Mouse (Mus musculus) liver, embryonic 13.5 days (tissue): ENCODE measurements around the gene Sidt2. TPM values are rescaled to one million over a fixed set of nuclear protein-coding genes. Genes with fewer than 3 reads are reported as not detected.

Experiments
- ATAC-seq: fragments of 200-750 bp; cut with Nextera tagmentation; 2 replicates; pipeline ENCODE4 v1.8.0; 2017; ENCODE audit warnings: low read depth, mild to moderate bottlenecking, moderate number of reproducible peaks, moderate library complexity
- DNase-seq: peaks from one replicate; pipeline ENCODE4 v3.0.0; 2022
- H3K27ac ChIP-seq: fragments of 300-500 bp; sonication (generic); 2 replicates; pipeline ENCODE4 v1.5.1; 2015; ENCODE audit warnings: moderate library complexity, mild to moderate bottlenecking, inconsistent platforms
- H3K27me3 ChIP-seq: fragments of 300-500 bp; sonication (generic); 2 replicates; pipeline ENCODE4 v1.6.1; 2015; ENCODE audit warnings: mild to moderate bottlenecking, inconsistent platforms
- H3K36me3 ChIP-seq: fragments of 300-500 bp; sonication (generic); 2 replicates; pipeline ENCODE4 v1.6.1; 2015; ENCODE audit warnings: mild to moderate bottlenecking, inconsistent platforms
- H3K4me1 ChIP-seq: fragments of 300-500 bp; sonication (generic); replicated peaks from 2 replicates; pipeline ENCODE4 v1.6.1; 2015; ENCODE audit warnings: inconsistent platforms
- H3K4me2 ChIP-seq: fragments of 300-500 bp; sonication (generic); 2 replicates; pipeline ENCODE4 v1.6.1; 2015; ENCODE audit warnings: inconsistent platforms, mild to moderate bottlenecking, moderate library complexity
- H3K4me3 ChIP-seq: fragments of 300-500 bp; sonication (generic); replicated peaks from 2 replicates; pipeline ENCODE4 v1.5.1; 2015; ENCODE audit warnings: mild to moderate bottlenecking, inconsistent platforms
- H3K9ac ChIP-seq: fragments of 300-500 bp; sonication (generic); 2 replicates; pipeline ENCODE4 v1.6.1; 2015; ENCODE audit warnings: mild to moderate bottlenecking, inconsistent platforms
- H3K9me3 ChIP-seq: fragments of 300-500 bp; sonication (generic); replicated peaks from 2 replicates; pipeline ENCODE4 v1.6.1; 2016; ENCODE audit warnings: inconsistent platforms
- WGBS: fragments of 180-500 bp; shearing (Covaris S2); methylation state at CpG from one replicate; pipeline ENCODE4 v1.1.7; 2015; ENCODE audit not compliant: insufficient replicate concordance; 5-methylcytosine and 5-hydroxymethylcytosine counted together
- polyA plus RNA-seq: library from polyadenylated mRNA; unstranded; fragments of >200 nt; fragmentation: Nextera tagmentation; extraction: Ambion mirVana; gene quantifications from 2 replicates; pipeline ENCODE4 v1.2.1, GENCODE M21; 2015

Gene Sidt2
- polyA plus RNA-seq, 1 experiment from 2014 or later = 17.7 TPM

- no peaks in the 10 kb centered on the region for H3K9me3 ChIP-seq
- peaks cover 38% of the 10 kb centered on the region for H3K4me1 ChIP-seq
- 0 out of 2 replicates have a peak, but pooled peaks have one; percentile 35 for ATAC-seq
- no peak overlapping the region for H3K4me3 ChIP-seq
- H3K9ac ChIP-seq = no peak overlapping the region
- peaks cover 20% of the 10 kb centered on the region for H3K27me3 ChIP-seq
- peaks cover 38% of the 10 kb centered on the region for H3K36me3 ChIP-seq
- no peak overlapping the region for H3K27ac ChIP-seq
- WGBS = 21% methylated on average over 3 of the region's 3 CpGs
- no peak overlapping the region for H3K4me2 ChIP-seq
- peak; percentile 40 for DNase-seq
These were observed 18.2 kb downstream of the Sidt2 start for GRCm38 (mm10) chr9:45936883-45937282.

GRCm38 (mm10) chr9:45935628-45936210 lies 19.3 kb downstream of the Sidt2 start, which contains the start of gene Tagln:
Tagln (minus strand) TSS chr9:45936058.
- 19% methylated on average over 21 of the region's 21 CpGs for whole genome bisulfite sequencing
- no peak for ATAC-seq
- 0 out of 2 replicates have a peak within 1 kb of the TSS, but pooled peaks have one; percentile 14 for H3K4me2 ChIP-seq
- H3K4me1 ChIP-seq = peaks cover 28% of the 10 kb centered on the region
- DNase-seq = no peak
- H3K36me3 ChIP-seq = peaks cover 34% of the 10 kb centered on the region
- no peak within 1 kb of the TSS; the same call in 1 of the 2 replicates for H3K27ac ChIP-seq
- H3K9ac ChIP-seq = no peak within 1 kb of the TSS; the same call in 1 of the 2 replicates
- no peak within 1 kb of the TSS for H3K4me3 ChIP-seq
- H3K27me3 ChIP-seq = peaks cover 20% of the 10 kb centered on the region
- H3K9me3 ChIP-seq = no peaks in the 10 kb centered on the region

DNA sequence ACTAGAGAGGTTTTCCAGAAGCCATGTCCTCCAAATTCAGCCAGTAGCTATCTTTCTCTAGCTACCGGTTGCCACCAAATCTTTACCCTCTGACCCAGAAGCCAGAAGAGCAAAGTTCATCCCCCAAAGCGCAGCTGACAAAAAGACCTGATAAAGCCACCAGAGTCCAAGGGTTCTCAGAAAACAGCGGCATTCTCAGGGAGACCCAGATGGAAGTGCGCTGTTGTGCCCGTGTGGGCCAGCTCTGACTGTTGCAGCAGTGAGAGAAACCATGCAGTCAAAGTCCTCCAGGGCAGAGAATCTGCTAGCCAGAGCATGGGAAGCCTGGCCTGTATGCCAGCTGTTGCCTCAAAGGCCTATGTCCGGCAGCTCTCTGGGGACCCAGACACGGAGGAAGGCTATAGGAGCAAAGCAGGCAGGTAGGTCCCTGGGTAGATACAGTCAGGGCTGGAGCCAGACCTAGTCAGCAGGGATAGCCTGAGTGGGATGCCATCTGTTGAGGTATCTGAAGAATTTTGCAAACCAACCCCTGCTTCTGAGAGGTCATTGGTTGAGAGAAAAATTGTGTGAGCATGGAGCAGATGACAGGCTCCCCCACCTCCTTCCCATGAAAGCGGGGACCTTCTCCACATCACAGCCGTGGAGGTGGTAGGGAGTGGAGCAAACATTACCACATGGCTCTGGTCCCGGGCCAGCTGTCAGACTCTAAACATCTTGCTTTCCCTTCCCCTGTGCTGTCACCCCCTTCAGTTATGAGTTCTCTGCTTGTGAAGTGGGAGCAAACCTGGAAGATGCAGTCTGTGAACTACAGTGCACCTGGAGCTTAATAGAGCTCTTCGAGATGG lies 22.3 kb downstream of the Sidt2 start:
- Histone ChIP-seq H3K27ac (peak overlapping the region; percentile 60; the same call in 1 of the 2 replicates), H3K4me1 (peaks cover 26% of the 10 kb centered on the region), H3K9me3 (no peaks in the 10 kb centered on the region), H3K4me3 (no peak overlapping the region), H3K36me3 (peaks cover 36% of the 10 kb centered on the region), H3K4me2 (no peak overlapping the region), H3K27me3 (peaks cover 20% of the 10 kb centered on the region), H3K9ac (no peak overlapping the region)
- ATAC-seq = no peak; the same call in 1 of the 2 replicates
- no peak for DNase-seq
- WGBS = 60% methylated on average over 11 of the region's 11 CpGs

DNA sequence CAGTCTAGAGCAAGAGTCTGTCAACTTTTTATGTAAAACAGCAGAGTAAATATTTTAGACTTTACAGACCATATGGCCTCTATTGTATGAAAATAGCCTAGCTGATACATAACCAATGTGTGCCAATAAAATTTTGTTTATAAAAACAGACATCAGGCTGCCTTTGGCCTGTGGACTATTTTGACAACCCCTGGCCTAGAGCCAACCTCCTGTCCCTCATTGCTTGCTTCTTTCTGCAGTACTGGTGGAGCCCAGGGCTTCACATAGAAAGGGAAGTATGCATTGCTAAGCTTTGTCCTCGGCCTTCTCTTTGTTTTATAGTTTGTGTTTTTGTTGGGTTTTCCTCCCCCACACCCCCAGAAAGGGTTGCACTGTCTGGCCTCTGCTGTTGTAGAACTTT lies 23.1 kb downstream of the Sidt2 start:
- Histone ChIP-seq H3K27me3 (peaks cover 20% of the 10 kb centered on the region), H3K4me1 (peaks cover 23% of the 10 kb centered on the region), H3K36me3 (peaks cover 43% of the 10 kb centered on the region), H3K9ac (no peak overlapping the region), H3K27ac (peak overlapping the region; percentile 60; the same call in 1 of the 2 replicates), H3K4me3 (no peak overlapping the region), H3K4me2 (no peak overlapping the region), H3K9me3 (no peaks in the 10 kb centered on the region)
- DNase-seq = no peak
- WGBS = 39% methylated on average over 1 of the region's 1 CpGs
- ATAC-seq = no peak

DNA sequence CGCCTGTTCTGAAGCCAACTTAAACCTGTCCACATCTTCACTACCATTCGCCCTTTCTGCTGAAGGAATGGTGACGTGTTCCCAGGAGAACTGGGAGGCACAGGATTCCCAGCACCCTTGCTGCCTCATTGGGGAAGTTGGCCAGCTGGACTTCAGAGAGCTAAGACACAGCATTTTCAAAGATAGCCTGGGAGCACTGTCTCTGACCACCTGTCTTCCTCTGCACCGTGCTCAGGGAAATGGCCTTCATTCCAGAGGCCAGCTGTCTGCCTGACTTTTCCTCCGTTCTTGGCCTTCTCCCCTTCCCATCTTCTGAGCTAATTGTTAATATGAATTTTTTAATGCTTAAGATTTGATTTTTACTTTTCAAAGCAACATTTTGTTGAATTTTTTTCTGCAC lies 25.8 kb downstream of the Sidt2 start:
- Histone ChIP-seq H3K4me2 (no peak overlapping the region), H3K9ac (no peak overlapping the region), H3K36me3 (peaks cover 61% of the 10 kb centered on the region), H3K27ac (no peak overlapping the region), H3K27me3 (no peaks in the 10 kb centered on the region), H3K9me3 (no peaks in the 10 kb centered on the region), H3K4me1 (peaks cover 16% of the 10 kb centered on the region; the same call in 1 of the 2 replicates), H3K4me3 (no peak overlapping the region)
- 67% methylated on average over 5 of the region's 5 CpGs for WGBS
- ATAC-seq (no peak), DNase-seq (no peak)

DNA sequence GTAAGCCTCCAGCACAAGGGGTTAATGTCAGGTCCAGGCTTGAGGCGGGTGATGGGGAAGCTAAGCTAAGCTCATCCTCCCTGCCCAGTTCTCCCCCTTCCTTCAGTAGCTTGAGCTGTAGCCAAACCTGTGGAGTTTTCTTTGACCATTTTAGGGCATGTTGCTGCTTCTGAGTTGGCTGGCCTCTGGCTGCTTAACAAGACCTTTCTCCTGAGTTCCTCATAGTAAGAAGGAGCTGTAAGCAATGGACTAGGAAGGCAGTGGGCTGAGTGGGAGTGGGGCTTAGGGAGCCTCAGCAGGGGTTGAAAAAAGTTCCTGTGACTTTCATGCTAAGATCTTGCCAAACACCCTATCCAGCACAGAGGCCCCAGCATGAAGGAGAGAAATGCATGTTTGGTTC lies 35.2 kb downstream of the Sidt2 start:
- DNase-seq (no peak), ATAC-seq (no peak)
- Histone ChIP-seq H3K9me3 (no peaks in the 10 kb centered on the region), H3K27me3 (no peaks in the 10 kb centered on the region), H3K9ac (no peak overlapping the region), H3K4me3 (no peak overlapping the region), H3K4me2 (no peak overlapping the region), H3K36me3 (peaks cover 89% of the 10 kb centered on the region), H3K27ac (no peak overlapping the region), H3K4me1 (no peaks in the 10 kb centered on the region; the same call in 1 of the 2 replicates)
- WGBS = 73% methylated on average over 1 of the region's 1 CpGs

GRCm38 (mm10) chr9:45917041-45917934 lies 37.8 kb downstream of the Sidt2 start:
- no peak overlapping the region for H3K9ac ChIP-seq
- no peak overlapping the region for H3K27ac ChIP-seq
- DNase-seq = no peak
- no peak for ATAC-seq
- H3K36me3 ChIP-seq = peaks cover 93% of the 10 kb centered on the region
- no peaks in the 10 kb centered on the region; the same call in 1 of the 2 replicates for H3K4me1 ChIP-seq
- no peaks in the 10 kb centered on the region for H3K27me3 ChIP-seq
- H3K4me3 ChIP-seq = no peak overlapping the region
- no peaks in the 10 kb centered on the region for H3K9me3 ChIP-seq
- no peak overlapping the region for H3K4me2 ChIP-seq
- 72% methylated on average over 5 of the region's 5 CpGs for WGBS

DNA sequence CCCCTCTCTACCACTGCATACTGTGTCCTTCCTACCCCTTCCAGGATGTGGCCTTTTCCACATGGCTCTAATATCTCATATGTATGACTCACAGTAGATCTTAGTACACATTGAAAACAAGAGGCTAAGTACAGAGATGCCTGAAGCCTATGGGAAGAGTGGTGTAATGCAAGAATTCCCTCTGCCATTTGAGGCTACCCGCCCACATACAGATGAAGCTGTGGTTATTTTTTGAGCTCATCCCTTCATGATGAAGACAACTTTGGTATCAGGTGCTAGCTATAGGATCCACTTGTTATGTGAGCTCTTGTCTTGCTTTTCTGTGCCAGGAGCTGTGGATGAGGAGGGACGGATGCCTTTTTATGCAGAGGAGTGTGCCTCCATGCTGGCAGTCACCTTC lies 39.4 kb downstream of the Sidt2 start:
- Histone ChIP-seq H3K4me3 (no peak overlapping the region), H3K27me3 (no peaks in the 10 kb centered on the region), H3K9me3 (no peaks in the 10 kb centered on the region), H3K9ac (no peak overlapping the region), H3K4me1 (no peaks in the 10 kb centered on the region; the same call in 1 of the 2 replicates), H3K36me3 (peaks cover 95% of the 10 kb centered on the region), H3K27ac (no peak overlapping the region), H3K4me2 (no peak overlapping the region)
- DNase-seq (no peak), ATAC-seq (no peak)
- WGBS = 73% methylated on average over 2 of the region's 2 CpGs

- H3K4me2 ChIP-seq = no peak overlapping the region
- H3K4me1 ChIP-seq = peaks cover 10% of the 10 kb centered on the region
- H3K9me3 ChIP-seq = no peaks in the 10 kb centered on the region
- DNase-seq (peak; percentile 26), ATAC-seq (no peak)
- no peaks in the 10 kb centered on the region for H3K27me3 ChIP-seq
- no peak overlapping the region for H3K27ac ChIP-seq
- no peak overlapping the region for H3K4me3 ChIP-seq
- H3K36me3 ChIP-seq = peaks cover 76% of the 10 kb centered on the region
- WGBS = 53% methylated on average over 1 of the region's 1 CpGs
- no peak overlapping the region for H3K9ac ChIP-seq
These were observed 43.4 kb downstream of the Sidt2 start for GRCm38 (mm10) chr9:45911673-45912072.

GRCm38 (mm10) chr9:45910995-45911394 lies 44.1 kb downstream of the Sidt2 start:
- H3K4me1 ChIP-seq = peaks cover 10% of the 10 kb centered on the region
- no peak overlapping the region for H3K9ac ChIP-seq
- H3K4me3 ChIP-seq = no peak overlapping the region
- peaks cover 69% of the 10 kb centered on the region for H3K36me3 ChIP-seq
- H3K27ac ChIP-seq = no peak overlapping the region
- DNase-seq (no peak), ATAC-seq (no peak)
- 69% methylated on average over 3 of the region's 3 CpGs for WGBS
- H3K4me2 ChIP-seq = no peak overlapping the region
- no peaks in the 10 kb centered on the region for H3K9me3 ChIP-seq
- H3K27me3 ChIP-seq = no peaks in the 10 kb centered on the region

- Histone ChIP-seq H3K4me2 (peak overlapping the region; percentile 92), H3K27ac (peak overlapping the region; percentile 97), H3K27me3 (no peaks in the 10 kb centered on the region), H3K9ac (peak overlapping the region; percentile 96), H3K9me3 (no peaks in the 10 kb centered on the region), H3K4me1 (peaks cover 23% of the 10 kb centered on the region), H3K36me3 (peaks cover 40% of the 10 kb centered on the region), H3K4me3 (peak overlapping the region; percentile 96)
- peak; percentile 45 for ATAC-seq
- under 1% methylated on average over 19 of the region's 19 CpGs for WGBS
- DNase-seq = no peak
These were observed 48.0 kb downstream of the Sidt2 start for GRCm38 (mm10) chr9:45907078-45907428.
